Mouse (Mus musculus): ENCODE results near the gene Akt1s1. TPM values are rescaled to one million over a fixed set of nuclear protein-coding genes. Genes with fewer than 3 reads are reported as not detected.

Akt1s1 gene
- polyA plus RNA-seq, 2 experiments = 10.0 to 25.8 TPM

- Histone ChIP-seq H3K27ac (no peak overlapping the region), H3K27me3 (ENCODE audit: control insufficient read depth, insufficient read depth, low read length) (no peaks in the 10 kb centered on the region), H3K4me2 (ENCODE audit: low read depth) (no peak overlapping the region), H3K36me3 (replicated peaks; ENCODE audit: control insufficient read depth, insufficient read depth, low read depth) (peaks cover 13% of the 10 kb centered on the region), H3K4me3 (ENCODE audit: insufficient read depth in 1 of 2, low read depth in 2 of 2, low read length in 2 of 2) (no peak overlapping the region), H3K9me3 (ENCODE audit: control insufficient read depth, low read length) (no peaks in the 10 kb centered on the region), H3K4me1 (replicated peaks; ENCODE audit: control insufficient read depth in 2 of 2, insufficient read depth in 2 of 2, low read length in 1 of 2) (no peaks in the 10 kb centered on the region), H3K9ac (replicated peaks) (no peak overlapping the region)
- ATAC-seq (ENCODE audit: insufficient read depth) = no peak
- TF ChIP-seq CTCF (IDR thresholded peaks at IDR 0.05; ENCODE audit: low read depth) (no peak), EP300 (IDR thresholded peaks at IDR 0.05; ENCODE audit: low read depth) (no peak)
- no peak for DNase-seq (ENCODE audit: low read depth in 3 of 3, low spot score in 3 of 3)
- 73% methylated on average over 3 of the region's 3 CpGs for WGBS (ENCODE audit: insufficient replicate concordance)
Observed at GRCm38 (mm10) chr7:44883036-44883435, 34.2 kb downstream of the Akt1s1 start.

- ATAC-seq (ENCODE audit: insufficient read depth) = no peak
Observed at GRCm38 (mm10) chr7:44884637-44885036, 35.8 kb downstream of the Akt1s1 start.

DNA sequence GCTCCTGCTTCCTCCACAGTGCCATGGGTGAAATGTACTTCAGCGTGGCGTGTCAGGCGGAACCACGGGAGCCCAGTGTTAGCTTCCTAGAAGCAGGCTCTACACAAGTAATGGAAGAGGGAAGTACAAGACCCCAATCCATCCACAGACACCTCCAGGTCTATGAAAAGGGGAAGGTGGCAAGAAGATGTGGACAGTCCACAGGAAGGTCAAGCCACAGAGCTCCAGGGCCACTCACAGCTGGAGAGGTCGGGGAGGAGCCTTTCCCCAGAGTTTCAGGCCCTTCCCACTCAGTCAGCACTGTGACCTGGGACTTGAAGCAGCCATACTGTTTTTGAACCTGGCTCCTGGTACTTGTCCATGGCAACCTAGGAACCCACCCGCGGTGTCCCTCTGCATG is 38.2 kb downstream of the Akt1s1 start:
- H3K4me1 ChIP-seq (replicated peaks; ENCODE audit: control insufficient read depth in 2 of 2, insufficient read depth in 2 of 2, low read length in 1 of 2) = peaks cover 7 to 14% of the 10 kb centered on the region in 2 experiments; a peak in 2 of 4 replicates
- H3K4me2 ChIP-seq (ENCODE audit: low read depth) = no peak overlapping the region
- DNase-seq (ENCODE audit: low read depth in 3 of 3, low spot score in 3 of 3) = no peak
- no peak overlapping the region for H3K9ac ChIP-seq (replicated peaks)
- H3K4me3 ChIP-seq (ENCODE audit: insufficient read depth in 1 of 2, low read depth in 2 of 2, low read length in 2 of 2) = no peak overlapping the region
- WGBS (ENCODE audit: insufficient replicate concordance) = 76% methylated on average over 7 of the region's 7 CpGs
- TF ChIP-seq EP300 (IDR thresholded peaks at IDR 0.05; ENCODE audit: low read depth) (no peak), CTCF (IDR thresholded peaks at IDR 0.05; ENCODE audit: low read depth) (no peak)
- ATAC-seq (ENCODE audit: insufficient read depth) = no peak
- peaks cover 13% of the 10 kb centered on the region for H3K36me3 ChIP-seq (replicated peaks; ENCODE audit: control insufficient read depth, insufficient read depth, low read depth)
- H3K27me3 ChIP-seq (ENCODE audit: control insufficient read depth, insufficient read depth, low read length) = no peaks in the 10 kb centered on the region
- H3K9me3 ChIP-seq (ENCODE audit: control insufficient read depth, low read length) = no peaks in the 10 kb centered on the region
- H3K27ac ChIP-seq = no peak overlapping the region

More at GRCm38 (mm10) chr7:44884637-44885036, 35.8 kb downstream of the Akt1s1 start:
- H3K36me3 ChIP-seq (replicated peaks; ENCODE audit: control insufficient read depth, insufficient read depth, low read depth) = peaks cover 13% of the 10 kb centered on the region
- no peaks in the 10 kb centered on the region for H3K9me3 ChIP-seq (ENCODE audit: control insufficient read depth, low read length)
- no peak overlapping the region for H3K4me3 ChIP-seq (ENCODE audit: insufficient read depth in 1 of 2, low read depth in 2 of 2, low read length in 2 of 2)
- no peak overlapping the region for H3K9ac ChIP-seq (replicated peaks)
- peaks cover 0 to 4% of the 10 kb centered on the region in 2 experiments; a peak in 1 of 4 replicates for H3K4me1 ChIP-seq (replicated peaks; ENCODE audit: control insufficient read depth in 2 of 2, insufficient read depth in 2 of 2, low read length in 1 of 2)
- H3K27ac ChIP-seq = no peak overlapping the region
- no peak overlapping the region for H3K4me2 ChIP-seq (ENCODE audit: low read depth)
- 78% methylated on average over 5 of the region's 5 CpGs for WGBS (ENCODE audit: insufficient replicate concordance)
- TF ChIP-seq EP300 (IDR thresholded peaks at IDR 0.05; ENCODE audit: low read depth) (no peak), CTCF (IDR thresholded peaks at IDR 0.05; ENCODE audit: low read depth) (no peak)
- DNase-seq (ENCODE audit: low read depth in 3 of 3, low spot score in 3 of 3) = no peak
- no peaks in the 10 kb centered on the region for H3K27me3 ChIP-seq (ENCODE audit: control insufficient read depth, insufficient read depth, low read length)

GRCm38 (mm10) chr7:44888256-44889105 is 39.7 kb downstream of the Akt1s1 start:
- Histone ChIP-seq H3K27ac (no peak overlapping the region), H3K4me2 (ENCODE audit: low read depth) (no peak overlapping the region), H3K27me3 (ENCODE audit: control insufficient read depth, insufficient read depth, low read length) (no peaks in the 10 kb centered on the region), H3K9me3 (ENCODE audit: control insufficient read depth, low read length) (no peaks in the 10 kb centered on the region), H3K4me1 (replicated peaks; ENCODE audit: control insufficient read depth in 2 of 2, insufficient read depth in 2 of 2, low read length in 1 of 2) (peaks cover 10 to 16% of the 10 kb centered on the region in 2 experiments), H3K4me3 (ENCODE audit: insufficient read depth in 1 of 2, low read depth in 2 of 2, low read length in 2 of 2) (no peak overlapping the region), H3K36me3 (replicated peaks; ENCODE audit: control insufficient read depth, insufficient read depth, low read depth) (peaks cover 5% of the 10 kb centered on the region), H3K9ac (replicated peaks) (no peak overlapping the region)
- ATAC-seq (ENCODE audit: insufficient read depth) (no peak), DNase-seq (ENCODE audit: low read depth in 3 of 3, low spot score in 3 of 3) (no peak)
- WGBS (ENCODE audit: insufficient replicate concordance) = 71% methylated on average over 13 of the region's 13 CpGs
- TF ChIP-seq CTCF (IDR thresholded peaks at IDR 0.05; ENCODE audit: low read depth) (no peak), EP300 (IDR thresholded peaks at IDR 0.05; ENCODE audit: low read depth) (no peak)

- Histone ChIP-seq H3K9ac (replicated peaks) (no peak overlapping the region), H3K27me3 (ENCODE audit: control insufficient read depth, insufficient read depth, low read length) (no peaks in the 10 kb centered on the region), H3K4me3 (ENCODE audit: insufficient read depth in 1 of 2, low read depth in 2 of 2, low read length in 2 of 2) (no peak overlapping the region), H3K27ac (no peak overlapping the region), H3K4me2 (ENCODE audit: low read depth) (peak overlapping the region; percentile 88), H3K36me3 (replicated peaks; ENCODE audit: control insufficient read depth, insufficient read depth, low read depth) (no peaks in the 10 kb centered on the region; the same call in 1 of the 2 replicates), H3K9me3 (ENCODE audit: control insufficient read depth, low read length) (no peaks in the 10 kb centered on the region), H3K4me1 (replicated peaks; ENCODE audit: control insufficient read depth in 2 of 2, insufficient read depth in 2 of 2, low read length in 1 of 2) (peaks cover 11 to 17% of the 10 kb centered on the region in 2 experiments)
- ATAC-seq (ENCODE audit: insufficient read depth) (no peak), DNase-seq (ENCODE audit: low read depth in 3 of 3, low spot score in 3 of 3) (no peak)
- WGBS (ENCODE audit: insufficient replicate concordance) = 79% methylated on average over 6 of the region's 7 CpGs
- TF ChIP-seq EP300 (IDR thresholded peaks at IDR 0.05; ENCODE audit: low read depth) (no peak), CTCF (IDR thresholded peaks at IDR 0.05; ENCODE audit: low read depth) (no peak)
Observed at GRCm38 (mm10) chr7:44890180-44890579, 41.4 kb downstream of the Akt1s1 start.

Data from liver, embryonic 14.5 days (tissue).